ENCODE assay signal across 9 mouse cellular contexts in genomic region chr1:93679889-93680568, GRCm38 (mm10). TPM values are rescaled to one million over a fixed set of nuclear protein-coding genes. Genes with fewer than 3 reads are reported as not detected.
A peak's percentile ranks its signal among the peaks of the same experiment; 100 is the strongest.
DNase-seq lines count a peak whose midpoint lies in the region; ATAC-seq and TF ChIP-seq lines count a peak whose summit lies in the region.
"Had no signal": no experiment of that assay in that cellular context is flagged by ENCODE, and none has a peak within 500 bp of the region (broad histone marks: within the 10 kb centered on the region; RNA-seq: fewer than 3 reads in every experiment).

No protein-coding gene starts in this region.

- H3K36me3 ChIP-seq in heart, postnatal 0 days (replicated peaks; ENCODE audit: control insufficient read depth, insufficient read depth, low read length), result no peaks in the 10 kb centered on the region
- H3K36me3 ChIP-seq in lung, postnatal 0 days (ENCODE audit: insufficient read depth, low read length), result no peaks in the 10 kb centered on the region
- H3K36me3 ChIP-seq in thymus, adult 2 months (ENCODE audit: control insufficient read depth, insufficient read depth, low read length), result no peaks in the 10 kb centered on the region

- TF ChIP-seq EP300 in heart, postnatal 0 days (IDR thresholded peaks at IDR 0.05; ENCODE audit: low read depth), result peak; percentile 64; the same call in 1 of the 2 replicates
- peak; percentile 55 for TF ChIP-seq EP300 in lung, postnatal 0 days (IDR thresholded peaks at IDR 0.05)

- H3K4me1 ChIP-seq in heart, postnatal 0 days (ENCODE audit: control insufficient read depth, insufficient read depth), result peaks cover 13% of the 10 kb centered on the region
- H3K4me1 ChIP-seq in lung, postnatal 0 days (ENCODE audit: insufficient read depth, low read depth, low read length), result no peaks in the 10 kb centered on the region
- H3K4me1 ChIP-seq in thymus, adult 2 months (replicated peaks; ENCODE audit: control insufficient read depth, insufficient read depth, low read length), result peaks cover 4% of the 10 kb centered on the region; the same call in 1 of the 2 replicates

- H3K9me3 ChIP-seq in heart, postnatal 0 days (replicated peaks; ENCODE audit: control insufficient read depth, low read length), result no peaks in the 10 kb centered on the region
- H3K9me3 ChIP-seq in lung, postnatal 0 days (ENCODE audit: low read length), result no peaks in the 10 kb centered on the region

- no peak overlapping the region for H3K4me3 ChIP-seq in heart, postnatal 0 days (ENCODE audit: low read depth, low read length)
- H3K4me3 ChIP-seq in lung, postnatal 0 days (ENCODE audit: low read depth, low read length), result no peak overlapping the region
- no peak overlapping the region for H3K4me3 ChIP-seq in thymus, adult 2 months (ENCODE audit: control insufficient read depth, insufficient read depth, low read length)

- DNase-seq in gastrocnemius, adult 18-20 months (ENCODE audit: low spot score), result peak; percentile 38
- no peak for DNase-seq in gastrocnemius, postnatal 4 days (ENCODE audit: low spot score in 2 of 2)
- peak; percentile 58 for DNase-seq in R1 (ENCODE audit: low read depth, low spot score)
- DNase-seq in heart, postnatal 0 days (ENCODE audit: low spot score), result no peak
- DNase-seq in lung, postnatal 0 days (ENCODE audit: low spot score), result peak; percentile 72
- no peak for DNase-seq in cerebellum, postnatal 25 days
- no peak for DNase-seq in thymus, adult 2 months
- no peak for DNase-seq in cerebellum, postnatal 10 days

- H3K27me3 ChIP-seq in heart, postnatal 0 days (ENCODE audit: control insufficient read depth, insufficient read depth, low read length), result no peaks in the 10 kb centered on the region
- no peaks in the 10 kb centered on the region for H3K27me3 ChIP-seq in lung, postnatal 0 days (replicated peaks; ENCODE audit: insufficient read depth, low read length)
- no peaks in the 10 kb centered on the region for H3K27me3 ChIP-seq in thymus, adult 2 months (ENCODE audit: control insufficient read depth, insufficient read depth, low read length)

- no peak overlapping the region for H3K9ac ChIP-seq in heart, postnatal 0 days (replicated peaks; ENCODE audit: low read depth, low read length)
- no peak overlapping the region for H3K9ac ChIP-seq in lung, postnatal 0 days (replicated peaks; ENCODE audit: low read depth)
- H3K9ac ChIP-seq: liver, embryonic 14.5 days had no signal

- H3K4me2 ChIP-seq in heart, postnatal 0 days (ENCODE audit: low read depth, low read length), result no peak overlapping the region
- H3K4me2 ChIP-seq in lung, postnatal 0 days (replicated peaks; ENCODE audit: low read depth, low read length), result no peak overlapping the region

- peak overlapping the region; percentile 39; the same call in 1 of the 2 replicates for H3K27ac ChIP-seq in heart, postnatal 0 days (ENCODE audit: low read depth)
- no peak overlapping the region for H3K27ac ChIP-seq in lung, postnatal 0 days (ENCODE audit: low read length)
- no peak overlapping the region for H3K27ac ChIP-seq in thymus, adult 2 months (ENCODE audit: control insufficient read depth, insufficient read depth, low read length)
- H3K27ac ChIP-seq: liver, embryonic 14.5 days had no signal

- TF ChIP-seq POLR2A in thymus, adult 2 months (IDR thresholded peaks at IDR 0.05; ENCODE audit: control insufficient read depth, extremely low read depth, insufficient read depth, low read length, poor library complexity), result no peak

- WGBS in heart, postnatal 0 days, result 50% methylated on average over 7 of the region's 7 CpGs
- WGBS in lung, postnatal 0 days, result 21% methylated on average over 7 of the region's 7 CpGs
- WGBS in thymus, adult 2 months, result 10% methylated on average over 7 of the region's 7 CpGs

- no peak for TF ChIP-seq CTCF in heart, postnatal 0 days (IDR thresholded peaks at IDR 0.05; ENCODE audit: low read depth)
- TF ChIP-seq CTCF in lung, postnatal 0 days (IDR thresholded peaks at IDR 0.05), result no peak
- no peak for TF ChIP-seq CTCF in thymus, adult 2 months (IDR thresholded peaks at IDR 0.05; ENCODE audit: borderline replicate concordance, control insufficient read depth, extremely low read depth, insufficient read depth, low read length, poor library complexity)

- peak; percentile 79 for ATAC-seq in heart, postnatal 0 days (ENCODE audit: insufficient read depth, low read depth)
- ATAC-seq in lung, postnatal 0 days, result peak; percentile 88

RNA-seq across cellular contexts. Expression of gene Bok, which starts 5.4 kb away (rescaled TPM):
- total RNA-seq in gastrocnemius, adult 18-20 months (2021), result 1 to 10 TPM in 1 of 2 experiments, under 1 TPM in 1; 0.95 to 1.2 TPM
- total RNA-seq in gastrocnemius, postnatal 4 days (2021), result 10 to 100 TPM in 1 of 2 experiments, 1 to 10 TPM in 1; 9.4 to 11.4 TPM
- total RNA-seq in heart, postnatal 0 days (2014; rRNA removed; ENCODE audit: low replicate concordance), result 50.8 and 61.5 TPM in 2 replicates
- polyA plus RNA-seq in heart, postnatal 0 days (2015; fragmentation: Nextera tagmentation; extraction: Ambion mirVana), result 25.6 and 27.6 TPM in 2 replicates
- 30.9 and 31.2 TPM in 2 replicates for polyA plus RNA-seq in lung, postnatal 0 days (2015; fragmentation: Nextera tagmentation; extraction: Ambion mirVana)
- polyA plus RNA-seq in thymus, adult 2 months (2012; rRNA removed), result 19.9 and 30.7 TPM in 2 replicates

RNA-seq across cellular contexts. Expression of gene Stk25, which starts 21.6 kb away (rescaled TPM):
- total RNA-seq in gastrocnemius, adult 18-20 months (2021), result 10 to 100 TPM; 80.8 to 91.4 TPM
- 100 to 1,000 TPM; 128 to 141 TPM for total RNA-seq in gastrocnemius, postnatal 4 days (2021)
- total RNA-seq in heart, postnatal 0 days (2014; rRNA removed; ENCODE audit: low replicate concordance), result 134 and 174 TPM in 2 replicates
- polyA plus RNA-seq in heart, postnatal 0 days (2015; fragmentation: Nextera tagmentation; extraction: Ambion mirVana), result 107 and 108 TPM in 2 replicates
- polyA plus RNA-seq in lung, postnatal 0 days (2015; fragmentation: Nextera tagmentation; extraction: Ambion mirVana), result 140 and 148 TPM in 2 replicates
- polyA plus RNA-seq in thymus, adult 2 months (2012; rRNA removed), result 127 and 164 TPM in 2 replicates

Comparison
In these comparisons a context has a peak if more than half of its experiments do, and no peak if none do; other contexts are left out.
1. DNase-seq: peak in gastrocnemius, adult 18-20 months (single experiment), R1 (single experiment) and lung, postnatal 0 days (single experiment); none in gastrocnemius, postnatal 4 days (0 of 2), heart, postnatal 0 days (single experiment), cerebellum, postnatal 25 days (0 of 2), thymus, adult 2 months (single experiment) and cerebellum, postnatal 10 days (0 of 2).
2. RNA of gene Bok, which starts 5.4 kb away (total RNA-seq): 50.8 to 61.5 TPM in heart, postnatal 0 days and 9.4 to 11.4 TPM in gastrocnemius, postnatal 4 days; 0.95 to 1.2 TPM in gastrocnemius, adult 18-20 months; every median in the first group is over 4 times any median in the second.